Comparison of ENCODE assay signal across 9 mouse cellular contexts in the genomic region with DNA sequence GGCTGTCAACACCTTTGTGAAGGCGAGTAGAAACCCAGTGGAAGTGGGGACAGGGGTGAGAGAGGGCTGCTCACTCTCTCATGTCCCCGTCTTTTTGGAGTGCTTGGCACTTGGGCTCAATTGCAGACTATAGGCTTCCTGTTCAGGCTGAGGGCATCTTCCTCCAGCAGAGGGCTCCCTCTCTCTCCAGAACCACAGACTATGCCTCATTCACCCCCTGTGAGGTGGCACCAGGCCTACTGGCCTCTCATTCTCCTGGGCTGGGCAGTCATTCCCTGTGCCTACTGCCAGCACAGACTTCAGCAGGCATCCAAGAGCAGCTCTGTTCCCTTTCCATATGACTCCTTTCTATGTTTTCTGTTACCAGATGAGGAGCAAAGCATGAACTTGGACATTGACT. TPM values are rescaled to one million over a fixed set of nuclear protein-coding genes. Genes with fewer than 3 reads are reported as not detected.
DNase-seq lines count a peak whose midpoint lies in the region; ATAC-seq lines count a peak whose summit lies in the region.
"Had no signal": no experiment of that assay in that cellular context is flagged by ENCODE, and none has a peak within 500 bp of the region (broad histone marks: within the 10 kb centered on the region; RNA-seq: fewer than 3 reads in every experiment).

No protein-coding gene starts in this region.

- intact Hi-C loops in heart, postnatal 14 days (cut with DNase I), result loop anchor here (2.0 kb wide), 1 partner anchor 49 kb away; a partner anchor contains a TSS

- H3K36me3 ChIP-seq in heart, embryonic 10.5 days, result peaks cover 84% of the 10 kb centered on the region
- H3K36me3 ChIP-seq in stomach, embryonic 16.5 days (ENCODE audit: control insufficient read depth, insufficient read depth, low read length), result peaks cover 13% of the 10 kb centered on the region; the same call in 1 of the 2 replicates

- H3K4me3 ChIP-seq in heart, embryonic 10.5 days, result no peak overlapping the region
- H3K4me3 ChIP-seq in stomach, embryonic 16.5 days (replicated peaks; ENCODE audit: low read length), result no peak overlapping the region
- H3K4me3 ChIP-seq: limb, embryonic 13.5 days had no signal

- no peaks in the 10 kb centered on the region for H3K27me3 ChIP-seq in heart, embryonic 10.5 days (ENCODE audit: insufficient read depth, poor library complexity, severe bottlenecking)
- H3K27me3 ChIP-seq in stomach, embryonic 16.5 days (ENCODE audit: control insufficient read depth, insufficient read depth, low read length), result no peaks in the 10 kb centered on the region
- H3K27me3 ChIP-seq: limb, embryonic 13.5 days had no signal

- no peaks in the 10 kb centered on the region for H3K9me3 ChIP-seq in heart, embryonic 10.5 days
- no peaks in the 10 kb centered on the region for H3K9me3 ChIP-seq in stomach, embryonic 16.5 days (replicated peaks; ENCODE audit: control insufficient read depth, low read length)
- H3K9me3 ChIP-seq: limb, embryonic 13.5 days had no signal

- WGBS in heart, embryonic 10.5 days, result 58% methylated on average over 2 of the region's 2 CpGs
- 54% methylated on average over 2 of the region's 2 CpGs for WGBS in stomach, embryonic 16.5 days

- H3K27ac ChIP-seq in heart, embryonic 10.5 days, result no peak overlapping the region
- H3K27ac ChIP-seq in stomach, embryonic 16.5 days (ENCODE audit: low read length), result no peak overlapping the region
- H3K27ac ChIP-seq: limb, embryonic 13.5 days had no signal

- DNase-seq in heart, adult 11 months, result peak; percentile 97
- no peak for DNase-seq in heart, embryonic 10.5 days (ENCODE audit: low spot score)
- peak; percentile 63 to 67 for DNase-seq in adrenal gland, adult 18-20 months (ENCODE audit: low spot score in 2 of 2)
- peak; percentile 13 for DNase-seq in embryo, embryonic 9.5 days (ENCODE audit: extremely low spot score)
- DNase-seq in heart, postnatal 14 days, result peak; percentile 73 to 81
- peak; percentile 83 for DNase-seq in layer of hippocampus, adult 9-11 months
- DNase-seq in lung, postnatal 25 days (ENCODE audit: low spot score), result peak; percentile 76

- 0 out of 2 replicates have a peak, but pooled peaks have one; percentile 29 for ATAC-seq in stomach, embryonic 16.5 days (ENCODE audit: insufficient read depth, low FRiP score)

- H3K9ac ChIP-seq in stomach, embryonic 16.5 days (ENCODE audit: low read length), result no peak overlapping the region
- H3K9ac ChIP-seq: limb, embryonic 13.5 days had no signal

- H3K4me1 ChIP-seq in heart, embryonic 10.5 days, result no peaks in the 10 kb centered on the region
- H3K4me1 ChIP-seq in stomach, embryonic 16.5 days (ENCODE audit: control insufficient read depth, insufficient read depth, low read length), result no peaks in the 10 kb centered on the region
- H3K4me1 ChIP-seq: limb, embryonic 13.5 days had no signal

- H3K4me2 ChIP-seq in stomach, embryonic 16.5 days (ENCODE audit: low read depth, low read length), result no peak overlapping the region
- H3K4me2 ChIP-seq: limb, embryonic 13.5 days had no signal

RNA-seq across cellular contexts. Expression of a gene that starts 29.1 kb away (rescaled TPM):
- polyA plus RNA-seq in heart, embryonic 10.5 days (2016; fragmentation: Nextera tagmentation; extraction: Ambion mirVana), result 55.7 and 62.6 TPM in 2 replicates
- 10 to 100 TPM; 54.3 to 73.9 TPM for total RNA-seq in adrenal gland, adult 18-20 months (2021)
- total RNA-seq in heart, postnatal 14 days (2021), result 10 to 100 TPM; 48.9 to 51.7 TPM
- 64.7 and 79.1 TPM in 2 replicates for polyA plus RNA-seq in stomach, embryonic 16.5 days (2015; fragmentation: Nextera tagmentation; extraction: Ambion mirVana)

RNA-seq across cellular contexts. Expression of a gene that starts 42.2 kb away (rescaled TPM):
- polyA plus RNA-seq in heart, embryonic 10.5 days (2016; fragmentation: Nextera tagmentation; extraction: Ambion mirVana), result 1.1 and 1.4 TPM in 2 replicates
- total RNA-seq in adrenal gland, adult 18-20 months (2021), result under 1 TPM in 1 of 2 experiments, not detected in 1; 0.46 TPM
- total RNA-seq in heart, postnatal 14 days (2021), result 1 to 10 TPM; 3.7 to 4.4 TPM
- polyA plus RNA-seq in stomach, embryonic 16.5 days (2015; fragmentation: Nextera tagmentation; extraction: Ambion mirVana), result 0.49 and 1.8 TPM in 2 replicates

RNA-seq across cellular contexts. Expression of a gene that starts 49.4 kb away (rescaled TPM):
- polyA plus RNA-seq in heart, embryonic 10.5 days (2016; fragmentation: Nextera tagmentation; extraction: Ambion mirVana), result 27.0 and 34.4 TPM in 2 replicates
- total RNA-seq in adrenal gland, adult 18-20 months (2021), result 10 to 100 TPM; 45.2 to 49.9 TPM
- 10 to 100 TPM; 17.8 to 18.7 TPM for total RNA-seq in heart, postnatal 14 days (2021)
- 11.0 and 14.1 TPM in 2 replicates for polyA plus RNA-seq in stomach, embryonic 16.5 days (2015; fragmentation: Nextera tagmentation; extraction: Ambion mirVana)
